Mouse (Mus musculus) right cerebral cortex, adult 2 months (tissue): Measurements from ENCODE around the gene Gltp.

Experiments used
- DNase-seq, 2 experiments: peaks; one replicate each; pipeline ENCODE4 v3.0.0; 2021 to 2022; ENCODE audit warnings: low spot score in 2 of 2

The Gltp gene

GRCm38 (mm10) chr5:114690633-114691567, at the start of gene Gltp:
Gene Gltp, minus strand, starts transcription at chr5:114690984.
- DNase-seq = peak; percentile 93

GRCm38 (mm10) chr5:114738707-114739241, 48.0 kb upstream of the Gltp start:
- no peak for DNase-seq

- DNase-seq = no peak
Measured at GRCm38 (mm10) chr5:114737090-114737887, 46.5 kb upstream of the Gltp start.

GRCm38 (mm10) chr5:114733606-114734005, 42.8 kb upstream of the Gltp start:
- no peak for DNase-seq

- DNase-seq = no peak
Measured at GRCm38 (mm10) chr5:114731969-114732368, 41.2 kb upstream of the Gltp start.

GRCm38 (mm10) chr5:114731498-114731897, 40.7 kb upstream of the Gltp start:
- no peak for DNase-seq

GRCm38 (mm10) chr5:114730129-114730528, 39.3 kb upstream of the Gltp start:
- DNase-seq = no peak

GRCm38 (mm10) chr5:114728160-114728559, 37.4 kb upstream of the Gltp start:
- no peak for DNase-seq

- DNase-seq = no peak
Measured at GRCm38 (mm10) chr5:114722846-114723245, 32.1 kb upstream of the Gltp start.

GRCm38 (mm10) chr5:114721969-114722368, 31.2 kb upstream of the Gltp start:
- DNase-seq = no peak

GRCm38 (mm10) chr5:114720784-114721183, 30.0 kb upstream of the Gltp start:
- DNase-seq = no peak

GRCm38 (mm10) chr5:114719928-114720270, 29.1 kb upstream of the Gltp start:
- DNase-seq = no peak

- no peak for DNase-seq
Measured at GRCm38 (mm10) chr5:114719003-114719927, 28.5 kb upstream of the Gltp start.

GRCm38 (mm10) chr5:114718483-114718882, 27.7 kb upstream of the Gltp start:
- no peak for DNase-seq

- no peak for DNase-seq
Measured at GRCm38 (mm10) chr5:114717937-114718336, 27.2 kb upstream of the Gltp start.

GRCm38 (mm10) chr5:114717292-114717691, 26.5 kb upstream of the Gltp start:
- DNase-seq = no peak

GRCm38 (mm10) chr5:114714551-114714950, 23.8 kb upstream of the Gltp start:
- DNase-seq = no peak

- DNase-seq = no peak
Measured at GRCm38 (mm10) chr5:114709357-114709756, 18.6 kb upstream of the Gltp start.

GRCm38 (mm10) chr5:114708491-114708890, 17.7 kb upstream of the Gltp start:
- no peak for DNase-seq

- DNase-seq = peak; percentile 95 to 97
Measured at GRCm38 (mm10) chr5:114707265-114708068, 16.7 kb upstream of the Gltp start, which contains the start of gene Tchp. Gene Tchp, plus strand, starts transcription at chr5:114707760.
